Mouse (Mus musculus) frontal cortex, postnatal 25 days (tissue): ENCODE results near the gene Olfr1218.
"Not testable (repeated sequence)": the region's sequence is repeated elsewhere in the genome, so short reads cannot be mapped to it uniquely, and the experiment has no call there.

Source experiments
- DNase-seq, 2 experiments: peaks; one replicate each; pipeline ENCODE4 v3.0.0; 2022; ENCODE audit warnings: low spot score in 2 of 2

Olfr1218 gene

GRCm38 (mm10) chr2:89061087-89061486, at the start of gene Olfr1218:
Gene Olfr1218 (minus strand): TSS chr2:89061187.
- DNase-seq = no peak

DNA sequence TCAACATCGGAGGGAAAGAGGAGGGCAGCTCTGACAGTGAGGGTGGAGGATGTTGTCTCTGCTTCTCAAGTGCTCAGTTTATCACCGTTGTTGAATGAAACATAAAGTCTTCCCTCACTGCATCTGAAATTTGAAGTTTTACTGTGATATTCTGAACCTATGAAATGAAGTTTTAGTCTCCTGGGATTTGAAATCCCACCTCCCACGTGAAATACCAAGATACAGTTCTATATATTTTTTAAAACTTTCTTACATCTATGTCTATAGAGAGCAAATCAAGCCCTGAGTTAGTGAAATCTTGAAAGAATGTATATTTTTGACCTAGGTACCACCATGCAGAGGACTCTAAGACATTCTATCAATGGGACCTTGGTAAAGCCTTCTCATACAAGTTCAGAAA, 45.7 kb upstream of the Olfr1218 start, which contains the start of gene Olfr1220:
TSS of gene Olfr1220 (minus strand) at position 101 of the 400 bp plus-strand sequence.
- DNase-seq = no peak

- DNase-seq = no peak
Measured at GRCm38 (mm10) chr2:89105651-89106050, 44.7 kb upstream of the Olfr1218 start.

DNA sequence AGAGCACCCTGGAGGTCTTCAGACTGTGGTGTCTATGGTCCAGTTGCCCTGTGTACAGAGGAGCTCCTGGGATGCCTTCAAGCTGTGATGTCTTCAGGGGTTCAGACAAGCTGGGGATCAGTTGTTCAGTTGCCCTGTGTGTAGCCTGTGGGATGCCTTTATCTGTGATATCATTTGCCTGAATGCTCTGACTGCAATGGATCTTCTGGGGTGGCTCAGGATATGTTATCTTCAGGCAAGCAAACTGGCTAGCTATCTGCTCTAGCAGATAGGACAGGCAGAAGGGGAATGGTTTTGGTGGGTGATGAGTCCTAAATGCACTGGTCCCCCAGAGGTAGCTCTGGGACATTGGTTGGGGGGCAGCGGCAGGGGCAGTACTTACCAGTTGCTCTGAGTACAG, 32.9 kb upstream of the Olfr1218 start:
- no peak for DNase-seq

DNA sequence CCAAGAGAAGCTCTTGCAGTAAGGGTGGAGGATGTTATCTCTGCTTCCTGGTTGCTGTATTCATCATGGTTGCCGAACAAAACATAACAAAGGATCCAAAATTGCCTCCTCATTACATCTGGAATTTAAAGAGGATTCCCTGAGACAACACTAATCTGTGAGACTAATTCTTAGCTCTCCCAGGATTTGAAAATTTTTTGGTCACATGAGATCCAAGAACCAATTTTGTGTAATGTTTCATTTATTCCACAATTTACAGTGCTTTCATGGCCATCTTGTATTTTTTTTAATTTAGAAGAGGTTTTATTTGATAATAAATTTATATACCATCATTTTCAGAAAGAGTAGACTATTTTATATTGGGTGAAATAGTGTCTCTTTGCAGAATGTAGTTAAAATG, 22.4 kb upstream of the Olfr1218 start, which contains the start of gene Olfr1219:
TSS of gene Olfr1219 (minus strand) at position 101 of the 400 bp plus-strand sequence.
- DNase-seq = no peak

- DNase-seq = no peak
Measured at GRCm38 (mm10) chr2:89081487-89081886, 20.5 kb upstream of the Olfr1218 start.

GRCm38 (mm10) chr2:89031965-89032364, 29.0 kb downstream of the Olfr1218 start, which contains the start of gene Olfr1217:
Gene Olfr1217 (minus strand): TSS chr2:89032065.
- no peak for DNase-seq

DNA sequence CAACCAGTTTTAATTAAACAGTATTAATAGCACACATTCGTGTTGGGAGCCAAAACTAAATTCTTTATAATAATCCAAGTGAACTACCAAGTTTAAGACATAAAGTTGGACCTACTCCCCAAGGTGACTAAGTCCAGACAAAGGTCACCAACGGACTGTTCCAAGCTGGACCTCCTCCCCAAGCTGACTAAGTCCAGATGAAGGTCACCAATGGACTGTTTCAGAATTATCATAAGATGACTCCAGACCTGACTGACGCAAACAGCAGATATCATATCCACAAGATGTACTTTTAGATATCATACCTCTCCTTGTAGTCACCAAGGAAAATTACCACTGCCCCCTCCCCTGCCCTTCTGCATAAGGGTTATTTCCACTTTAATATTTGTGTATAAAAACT, 39.6 kb downstream of the Olfr1218 start:
- DNase-seq = not testable (repeated sequence)

- DNase-seq = no peak
Measured at GRCm38 (mm10) chr2:89018240-89018639, 42.7 kb downstream of the Olfr1218 start, which contains the start of gene Olfr1216. Gene Olfr1216 (minus strand): TSS chr2:89018340.

DNA sequence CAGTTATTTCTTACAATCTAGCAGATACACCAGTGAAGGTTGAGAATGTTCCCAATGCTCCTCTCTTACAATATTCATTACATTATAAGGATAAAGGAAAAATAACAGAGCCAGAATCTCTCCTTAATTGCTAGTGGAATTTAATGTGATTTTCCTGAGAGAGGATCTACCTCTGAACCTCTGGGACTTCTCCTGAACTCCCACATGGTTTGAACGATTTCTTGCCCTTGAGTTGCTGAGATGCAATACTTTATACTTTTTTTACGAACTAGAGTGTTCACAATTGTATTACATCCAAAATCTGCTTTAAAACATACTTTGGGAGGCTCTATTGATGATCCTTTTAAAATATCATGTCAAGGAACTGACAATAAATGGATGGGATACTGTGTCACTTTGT, 54.1 kb downstream of the Olfr1218 start, which contains the start of gene Olfr1215:
TSS of gene Olfr1215 (minus strand) at position 101 of the 400 bp plus-strand sequence.
- no peak for DNase-seq
